Mouse (Mus musculus) hindbrain, embryonic 13.5 days (tissue): ENCODE results near the gene Pafah1b2. TPM values are rescaled to one million over a fixed set of nuclear protein-coding genes. Genes with fewer than 3 reads are reported as not detected.

Source experiments
- ATAC-seq: fragments of 200-750 bp; cut with Nextera tagmentation; 2 replicates; pipeline ENCODE4 v1.8.0; 2017; ENCODE audit warnings: moderate TSS enrichment; ENCODE audit not compliant: low FRiP score
- H3K27ac ChIP-seq: fragments of 300-500 bp; sonication (generic); 2 replicates; pipeline ENCODE4 v1.5.1; 2015; ENCODE audit warnings: inconsistent platforms, mild to moderate bottlenecking, moderate library complexity
- H3K27me3 ChIP-seq: fragments of 300-500 bp; sonication (generic); 2 replicates; pipeline ENCODE4 v1.6.1; 2015; ENCODE audit warnings: mild to moderate bottlenecking, inconsistent platforms
- H3K36me3 ChIP-seq: fragments of 300-500 bp; sonication (generic); 2 replicates; pipeline ENCODE4 v1.6.1; 2015; ENCODE audit warnings: mild to moderate bottlenecking, inconsistent platforms
- H3K4me1 ChIP-seq: fragments of 300-500 bp; sonication (generic); replicated peaks from 2 replicates; pipeline ENCODE4 v1.6.1; 2015; ENCODE audit warnings: inconsistent platforms
- H3K4me2 ChIP-seq: fragments of 300-500 bp; sonication (generic); 2 replicates; pipeline ENCODE4 v1.6.1; 2015; ENCODE audit warnings: inconsistent platforms, mild to moderate bottlenecking, moderate library complexity
- H3K4me3 ChIP-seq: fragments of 300-500 bp; sonication (generic); 2 replicates; pipeline ENCODE4 v1.5.1; 2015; ENCODE audit warnings: mild to moderate bottlenecking, inconsistent platforms
- H3K9ac ChIP-seq: fragments of 300-500 bp; sonication (generic); 2 replicates; pipeline ENCODE4 v1.6.1; 2015; ENCODE audit warnings: mild to moderate bottlenecking, inconsistent platforms
- H3K9me3 ChIP-seq: fragments of 300-500 bp; sonication (generic); 2 replicates; pipeline ENCODE4 v1.6.1; 2016; ENCODE audit warnings: inconsistent platforms
- WGBS: fragments of 180-500 bp; shearing (Covaris S2); methylation state at CpG from one replicate; pipeline ENCODE4 v1.1.7; 2015; 5-methylcytosine and 5-hydroxymethylcytosine counted together
- microRNA-seq: library from miRNA; unstranded; fragments of <30 nt; microRNA quantifications from one replicate; pipeline ENCODE4, GENCODE M21; 2016
- polyA plus RNA-seq: library from polyadenylated mRNA; unstranded; fragments of >200 nt; fragmentation: Nextera tagmentation; extraction: Ambion mirVana; gene quantifications from 2 replicates; pipeline ENCODE4 v1.2.1, GENCODE M21; 2015

The Pafah1b2 gene
- polyA plus RNA-seq, 1 experiment from 2014 or later = 301 TPM

GRCm38 (mm10) chr9:45932571-45933415 lies 79.7 kb downstream of the Pafah1b2 start:
- H3K9me3 ChIP-seq = no peaks in the 10 kb centered on the region
- peaks cover 4% of the 10 kb centered on the region; the same call in 1 of the 2 replicates for H3K27me3 ChIP-seq
- H3K27ac ChIP-seq = no peak overlapping the region
- no peak for ATAC-seq
- H3K4me2 ChIP-seq = no peak overlapping the region
- H3K36me3 ChIP-seq = peaks cover 49% of the 10 kb centered on the region
- no peak overlapping the region for H3K4me3 ChIP-seq
- no peak overlapping the region for H3K9ac ChIP-seq
- peaks cover 9% of the 10 kb centered on the region for H3K4me1 ChIP-seq
- WGBS = 81% methylated on average over 11 of the region's 11 CpGs

GRCm38 (mm10) chr9:45931958-45932357 lies 80.5 kb downstream of the Pafah1b2 start:
- Histone ChIP-seq H3K27me3 (peaks cover 4% of the 10 kb centered on the region; the same call in 1 of the 2 replicates), H3K4me1 (peaks cover 9% of the 10 kb centered on the region), H3K36me3 (peaks cover 57% of the 10 kb centered on the region), H3K9ac (no peak overlapping the region), H3K27ac (no peak overlapping the region), H3K9me3 (no peaks in the 10 kb centered on the region), H3K4me3 (no peak overlapping the region), H3K4me2 (no peak overlapping the region)
- WGBS = 47% methylated on average over 1 of the region's 1 CpGs
- no peak for ATAC-seq

- Histone ChIP-seq H3K36me3 (peaks cover 80% of the 10 kb centered on the region), H3K4me2 (no peak overlapping the region), H3K27me3 (no peaks in the 10 kb centered on the region), H3K27ac (no peak overlapping the region), H3K9me3 (no peaks in the 10 kb centered on the region), H3K4me3 (no peak overlapping the region), H3K9ac (no peak overlapping the region), H3K4me1 (no peaks in the 10 kb centered on the region; the same call in 1 of the 2 replicates)
- 92% methylated on average over 5 of the region's 5 CpGs for WGBS
- no peak for ATAC-seq
These were observed 83.2 kb downstream of the Pafah1b2 start for GRCm38 (mm10) chr9:45929285-45929684.

- peaks cover 9% of the 10 kb centered on the region; the same call in 1 of the 2 replicates for H3K4me1 ChIP-seq
- ATAC-seq = no peak
- 65% methylated on average over 1 of the region's 1 CpGs for WGBS
These were observed 92.6 kb downstream of the Pafah1b2 start for GRCm38 (mm10) chr9:45919895-45920294.

GRCm38 (mm10) chr9:45917041-45917934 lies 95.2 kb downstream of the Pafah1b2 start:
- H3K9me3 ChIP-seq = no peaks in the 10 kb centered on the region
- 79% methylated on average over 5 of the region's 5 CpGs for WGBS
- peaks cover 96% of the 10 kb centered on the region for H3K36me3 ChIP-seq
- peaks cover 9% of the 10 kb centered on the region; the same call in 1 of the 2 replicates for H3K4me1 ChIP-seq
- ATAC-seq = peak; percentile 81
- no peak overlapping the region for H3K9ac ChIP-seq
- no peak overlapping the region for H3K4me2 ChIP-seq
- H3K27me3 ChIP-seq = no peaks in the 10 kb centered on the region
- peak overlapping the region; percentile 59 for H3K27ac ChIP-seq
- no peak overlapping the region for H3K4me3 ChIP-seq

More at GRCm38 (mm10) chr9:45919895-45920294, 92.6 kb downstream of the Pafah1b2 start:
- H3K4me2 ChIP-seq = no peak overlapping the region
- H3K4me3 ChIP-seq = no peak overlapping the region
- no peaks in the 10 kb centered on the region for H3K9me3 ChIP-seq
- no peak overlapping the region for H3K27ac ChIP-seq
- H3K36me3 ChIP-seq = peaks cover 92% of the 10 kb centered on the region
- H3K9ac ChIP-seq = no peak overlapping the region
- no peaks in the 10 kb centered on the region for H3K27me3 ChIP-seq

GRCm38 (mm10) chr9:45915659-45916058 lies 96.8 kb downstream of the Pafah1b2 start:
- Histone ChIP-seq H3K27ac (no peak overlapping the region), H3K9ac (no peak overlapping the region), H3K4me1 (peaks cover 9% of the 10 kb centered on the region; the same call in 1 of the 2 replicates), H3K4me3 (no peak overlapping the region), H3K27me3 (no peaks in the 10 kb centered on the region), H3K36me3 (peaks cover 98% of the 10 kb centered on the region), H3K4me2 (no peak overlapping the region), H3K9me3 (no peaks in the 10 kb centered on the region)
- ATAC-seq = no peak
- WGBS = 94% methylated on average over 2 of the region's 2 CpGs

Small RNA genes within 50 kb of the gene (microRNA-seq; reads per million reads assigned to microRNA genes)
- gene Mir7087 = not detected

Other genes with a start within 250 kb of the Pafah1b2 start
- gene Cep164, start 184.0 kb downstream of the Pafah1b2 start, polyA plus RNA-seq = 12.4 and 15.8 TPM in 2 replicates
- gene Bace1, start 174.1 kb downstream of the Pafah1b2 start, polyA plus RNA-seq = 46.4 and 50.3 TPM in 2 replicates
- gene Pcsk7, start 106.2 kb downstream of the Pafah1b2 start, polyA plus RNA-seq = 24.0 and 28.8 TPM in 2 replicates
- 106 and 110 TPM in 2 replicates for gene Rnf214, start 105.8 kb downstream of the Pafah1b2 start, polyA plus RNA-seq
- 7.9 and 8.6 TPM in 2 replicates for gene Tagln, start 76.6 kb downstream of the Pafah1b2 start, polyA plus RNA-seq
- 36.6 and 37.6 TPM in 2 replicates for gene Sidt2, start 57.4 kb downstream of the Pafah1b2 start, polyA plus RNA-seq
- gene Sik3, start 130 bp upstream of the Pafah1b2 start, polyA plus RNA-seq = 5.5 and 5.6 TPM in 2 replicates
- 3.3 and 3.7 TPM in 2 replicates for gene Apoa1, start 215.9 kb upstream of the Pafah1b2 start, polyA plus RNA-seq
- gene Apoc3, start 222.9 kb upstream of the Pafah1b2 start, polyA plus RNA-seq = not detected in 2 replicates
- gene Apoa4, start 228.0 kb upstream of the Pafah1b2 start, polyA plus RNA-seq = not detected in 2 replicates